Mouse (Mus musculus): ENCODE data around the gene Rnf113a2. TPM values are rescaled to one million over a fixed set of nuclear protein-coding genes. Genes with fewer than 3 reads are reported as not detected.

Gene Rnf113a2
- polyA plus RNA-seq (2012; rRNA removed): 14.4 and 15.1 TPM in 2 replicates

DNA sequence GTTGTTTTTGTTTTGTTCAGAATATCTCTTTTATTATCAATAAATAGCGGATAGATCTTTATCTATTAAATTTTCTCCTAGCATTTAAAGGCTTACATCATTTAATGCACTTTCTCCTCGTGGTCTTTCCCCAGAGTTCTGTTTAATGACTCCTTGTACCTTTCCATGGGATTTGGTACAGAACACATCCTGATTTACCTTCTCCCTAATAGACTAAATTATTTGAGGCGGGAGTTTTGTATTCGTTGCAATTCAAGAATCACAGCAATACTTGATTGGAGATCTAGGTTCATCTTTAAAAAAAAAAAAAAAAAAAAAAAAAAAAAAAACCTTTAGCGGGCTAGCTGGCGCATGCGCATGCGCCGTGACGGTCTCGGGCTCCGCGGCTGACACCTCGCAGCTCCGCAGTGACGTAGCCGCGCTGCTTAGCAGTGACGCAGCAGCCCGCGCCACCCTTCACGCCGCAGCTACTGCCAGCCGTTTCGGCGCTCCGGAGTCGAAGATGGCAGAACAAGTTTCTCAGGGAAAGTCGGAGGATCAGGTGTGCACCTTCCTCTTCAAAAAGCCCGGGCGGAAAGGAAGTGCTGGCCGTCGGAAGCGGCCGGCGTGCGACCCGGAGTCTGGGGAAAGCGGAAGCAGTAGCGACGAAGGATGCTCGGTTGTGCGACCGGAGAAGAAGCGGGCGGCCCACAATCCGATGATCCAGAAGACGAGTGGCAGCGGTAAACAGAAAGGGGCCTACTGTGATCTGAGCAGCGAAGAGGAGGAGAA, at the start of gene Rnf113a2:
Gene Rnf113a2, plus strand, starts transcription at position 363 of the 771 bp plus-strand sequence.
- TF ChIP-seq CTCF (IDR thresholded peaks at IDR 0.05; ENCODE audit: extremely low read depth, insufficient read depth, low read length) (no peak), POLR2A (IDR thresholded peaks at IDR 0.05; ENCODE audit: extremely low read depth, insufficient read depth, low read length) (peak; percentile 84)
- Histone ChIP-seq H3K27ac (ENCODE audit: insufficient read depth, low read length) (no peak within 1 kb of the TSS; the same call in 1 of the 2 replicates), H3K4me1 (ENCODE audit: control insufficient read depth, insufficient read depth, low read length) (peaks cover 1% of the 10 kb centered on the region; the same call in 1 of the 2 replicates), H3K4me3 (ENCODE audit: insufficient read depth, low read length) (peak within 1 kb of the TSS; percentile 26)

GRCm38 (mm10) chr12:84371647-84372046, 45.3 kb upstream of the Rnf113a2 start:
- no peak for TF ChIP-seq POLR2A (IDR thresholded peaks at IDR 0.05; ENCODE audit: extremely low read depth, insufficient read depth, low read length)
- TF ChIP-seq CTCF (IDR thresholded peaks at IDR 0.05; ENCODE audit: extremely low read depth, insufficient read depth, low read length): no peak
- Histone ChIP-seq H3K4me1 (ENCODE audit: control insufficient read depth, insufficient read depth, low read length) (no peaks in the 10 kb centered on the region), H3K27ac (ENCODE audit: insufficient read depth, low read length) (no peak overlapping the region), H3K4me3 (ENCODE audit: insufficient read depth, low read length) (no peak overlapping the region)

DNA sequence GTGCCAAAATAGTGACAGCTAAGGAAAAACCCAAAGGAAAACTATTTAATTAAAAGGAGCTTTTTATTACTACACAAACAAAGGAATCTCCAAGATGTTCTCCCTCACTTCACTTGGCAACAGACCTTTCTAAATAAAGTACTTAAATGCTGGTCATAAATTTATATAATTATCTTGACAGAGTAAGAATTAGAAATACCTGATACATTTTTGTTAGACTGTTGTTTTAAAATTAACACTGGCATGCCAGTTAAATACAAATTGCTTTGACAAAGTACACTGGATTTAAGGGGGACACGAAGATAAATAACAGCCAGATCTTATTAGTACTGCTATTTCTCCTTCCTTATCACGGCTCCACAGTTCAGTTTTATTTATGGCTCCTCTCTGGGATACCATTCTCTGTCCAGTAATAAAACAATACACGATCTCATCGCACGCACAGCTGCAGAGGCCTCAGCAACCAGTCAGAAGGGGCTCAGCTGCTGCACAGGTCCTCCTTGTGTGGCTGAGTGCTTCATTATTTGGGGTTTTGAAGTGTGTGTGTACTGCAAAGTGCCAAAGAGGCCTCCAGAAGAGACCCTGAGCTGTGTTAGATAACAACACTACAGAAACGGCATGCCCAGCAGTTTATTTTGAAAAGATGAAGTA, 43.0 kb upstream of the Rnf113a2 start:
- TF ChIP-seq POLR2A (IDR thresholded peaks at IDR 0.05; ENCODE audit: extremely low read depth, insufficient read depth, low read length): no peak
- no peak for TF ChIP-seq CTCF (IDR thresholded peaks at IDR 0.05; ENCODE audit: extremely low read depth, insufficient read depth, low read length)
- Histone ChIP-seq H3K27ac (ENCODE audit: insufficient read depth, low read length) (no peak overlapping the region), H3K4me1 (ENCODE audit: control insufficient read depth, insufficient read depth, low read length) (no peaks in the 10 kb centered on the region), H3K4me3 (ENCODE audit: insufficient read depth, low read length) (no peak overlapping the region)

DNA sequence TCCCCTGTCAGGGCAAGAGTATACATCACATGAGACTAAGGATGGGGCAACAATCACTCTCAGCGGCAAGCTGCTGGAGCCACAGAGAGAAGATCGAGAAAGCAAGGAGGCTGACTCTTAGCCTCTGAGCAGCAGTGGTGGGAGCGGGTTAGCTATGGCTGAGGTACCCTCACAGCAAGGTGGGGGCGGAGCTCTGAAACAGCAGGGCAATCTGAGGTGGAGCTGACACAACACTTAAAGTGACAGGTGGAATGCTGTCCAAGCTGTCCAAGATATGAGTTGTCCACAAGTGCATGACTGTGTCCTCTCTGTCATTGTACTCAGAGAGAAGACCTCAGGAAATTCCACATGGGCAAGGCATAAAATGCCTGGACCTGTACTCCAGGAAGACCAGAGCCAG, 34.6 kb upstream of the Rnf113a2 start:
- Histone ChIP-seq H3K4me3 (ENCODE audit: insufficient read depth, low read length) (no peak overlapping the region), H3K27ac (ENCODE audit: insufficient read depth, low read length) (no peak overlapping the region), H3K4me1 (ENCODE audit: control insufficient read depth, insufficient read depth, low read length) (no peaks in the 10 kb centered on the region)
- no peak for TF ChIP-seq POLR2A (IDR thresholded peaks at IDR 0.05; ENCODE audit: extremely low read depth, insufficient read depth, low read length)
- TF ChIP-seq CTCF (IDR thresholded peaks at IDR 0.05; ENCODE audit: extremely low read depth, insufficient read depth, low read length): no peak

DNA sequence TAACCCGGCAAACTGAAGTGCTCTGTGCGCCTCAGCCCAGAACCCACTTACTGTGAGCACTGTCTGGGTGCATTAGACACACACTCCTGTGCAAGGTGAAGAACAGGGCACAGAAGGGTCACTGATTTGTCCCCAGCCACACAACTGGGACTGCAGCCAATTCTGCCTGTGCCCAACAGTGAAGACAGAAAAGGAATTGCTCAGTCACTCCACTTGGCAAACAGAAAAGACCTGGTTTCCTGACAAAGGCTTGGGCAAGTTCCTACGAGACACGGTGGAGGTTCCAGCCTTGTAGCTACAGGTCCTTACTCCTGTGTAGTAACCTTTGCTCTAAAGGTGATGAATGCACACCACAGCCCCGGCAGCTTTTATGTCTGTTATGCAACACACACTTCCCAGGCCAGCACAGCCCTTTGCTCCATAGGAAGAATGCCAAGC, 32.3 kb upstream of the Rnf113a2 start:
- Histone ChIP-seq H3K4me1 (ENCODE audit: control insufficient read depth, insufficient read depth, low read length) (no peaks in the 10 kb centered on the region), H3K4me3 (ENCODE audit: insufficient read depth, low read length) (no peak overlapping the region), H3K27ac (ENCODE audit: insufficient read depth, low read length) (no peak overlapping the region)
- TF ChIP-seq POLR2A (IDR thresholded peaks at IDR 0.05; ENCODE audit: extremely low read depth, insufficient read depth, low read length) (no peak), CTCF (IDR thresholded peaks at IDR 0.05; ENCODE audit: extremely low read depth, insufficient read depth, low read length) (no peak)

DNA sequence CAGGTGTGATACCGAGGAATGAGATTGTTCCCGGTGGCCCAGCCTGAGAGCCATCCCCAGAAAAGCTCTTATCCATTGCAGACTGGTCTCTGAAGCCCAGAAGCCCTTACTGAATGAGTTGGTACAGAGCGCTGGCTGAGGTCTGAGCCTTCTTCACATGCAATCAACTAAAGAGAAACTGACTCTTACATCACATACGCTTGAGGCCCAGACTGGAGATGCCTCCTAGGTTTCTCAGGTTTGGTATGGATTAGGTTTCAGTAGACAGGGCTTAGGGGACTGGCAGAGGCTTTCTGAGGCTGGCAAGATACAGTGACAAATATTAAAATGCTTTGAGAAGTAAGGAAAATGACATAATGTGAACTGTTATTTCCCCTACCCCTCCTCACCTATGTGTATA, 31.6 kb upstream of the Rnf113a2 start:
- TF ChIP-seq POLR2A (IDR thresholded peaks at IDR 0.05; ENCODE audit: extremely low read depth, insufficient read depth, low read length) (no peak), CTCF (IDR thresholded peaks at IDR 0.05; ENCODE audit: extremely low read depth, insufficient read depth, low read length) (no peak)
- Histone ChIP-seq H3K4me3 (ENCODE audit: insufficient read depth, low read length) (no peak overlapping the region), H3K27ac (ENCODE audit: insufficient read depth, low read length) (no peak overlapping the region), H3K4me1 (ENCODE audit: control insufficient read depth, insufficient read depth, low read length) (no peaks in the 10 kb centered on the region)

DNA sequence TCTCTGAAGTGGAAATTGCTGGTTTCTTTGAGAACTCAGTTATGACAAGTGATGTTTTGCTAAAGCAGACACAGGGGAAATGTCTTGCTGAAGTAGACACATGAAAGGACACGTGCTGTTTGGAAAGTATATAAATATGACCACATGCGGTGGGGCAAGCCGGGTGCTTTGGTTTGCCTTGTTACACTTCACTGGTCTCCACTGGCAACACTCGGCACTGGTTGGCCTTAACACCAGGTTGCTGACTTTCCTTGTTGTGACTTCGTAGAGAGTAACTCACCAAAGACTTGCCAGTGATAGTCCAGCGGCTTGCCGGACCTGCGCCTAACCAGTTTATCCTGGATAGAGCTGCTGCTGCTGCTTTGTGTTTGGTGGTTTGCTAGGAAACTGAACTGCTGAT, 28.9 kb upstream of the Rnf113a2 start:
- Histone ChIP-seq H3K27ac (ENCODE audit: insufficient read depth, low read length) (no peak overlapping the region), H3K4me3 (ENCODE audit: insufficient read depth, low read length) (no peak overlapping the region), H3K4me1 (ENCODE audit: control insufficient read depth, insufficient read depth, low read length) (no peaks in the 10 kb centered on the region)
- no peak for TF ChIP-seq POLR2A (IDR thresholded peaks at IDR 0.05; ENCODE audit: extremely low read depth, insufficient read depth, low read length)
- no peak for TF ChIP-seq CTCF (IDR thresholded peaks at IDR 0.05; ENCODE audit: extremely low read depth, insufficient read depth, low read length)

- Histone ChIP-seq H3K4me1 (ENCODE audit: control insufficient read depth, insufficient read depth, low read length) (no peaks in the 10 kb centered on the region), H3K27ac (ENCODE audit: insufficient read depth, low read length) (no peak overlapping the region), H3K4me3 (ENCODE audit: insufficient read depth, low read length) (no peak overlapping the region)
- TF ChIP-seq POLR2A (IDR thresholded peaks at IDR 0.05; ENCODE audit: extremely low read depth, insufficient read depth, low read length) (no peak), CTCF (IDR thresholded peaks at IDR 0.05; ENCODE audit: extremely low read depth, insufficient read depth, low read length) (no peak)
These were observed 28.1 kb upstream of the Rnf113a2 start for GRCm38 (mm10) chr12:84388774-84389400.

- no peaks in the 10 kb centered on the region for H3K4me1 ChIP-seq (ENCODE audit: control insufficient read depth, insufficient read depth, low read length)
- H3K4me3 ChIP-seq (ENCODE audit: insufficient read depth, low read length): no peak overlapping the region
- no peak overlapping the region for H3K27ac ChIP-seq (ENCODE audit: insufficient read depth, low read length)
- no peak for TF ChIP-seq CTCF (IDR thresholded peaks at IDR 0.05; ENCODE audit: extremely low read depth, insufficient read depth, low read length)
- no peak for TF ChIP-seq POLR2A (IDR thresholded peaks at IDR 0.05; ENCODE audit: extremely low read depth, insufficient read depth, low read length)
These were observed 26.7 kb upstream of the Rnf113a2 start for GRCm38 (mm10) chr12:84390336-84390735.
